Mouse (Mus musculus): ENCODE measurements around the gene Tmem219. TPM values are rescaled to one million over a fixed set of nuclear protein-coding genes. Genes with fewer than 3 reads are reported as not detected.
"Not testable (repeated sequence)": the region's sequence is repeated elsewhere in the genome, so short reads cannot be mapped to it uniquely, and the experiment has no call there.

Tmem219 gene
- polyA plus RNA-seq, 1 experiment from 2014 or later, result 36.1 TPM

DNA sequence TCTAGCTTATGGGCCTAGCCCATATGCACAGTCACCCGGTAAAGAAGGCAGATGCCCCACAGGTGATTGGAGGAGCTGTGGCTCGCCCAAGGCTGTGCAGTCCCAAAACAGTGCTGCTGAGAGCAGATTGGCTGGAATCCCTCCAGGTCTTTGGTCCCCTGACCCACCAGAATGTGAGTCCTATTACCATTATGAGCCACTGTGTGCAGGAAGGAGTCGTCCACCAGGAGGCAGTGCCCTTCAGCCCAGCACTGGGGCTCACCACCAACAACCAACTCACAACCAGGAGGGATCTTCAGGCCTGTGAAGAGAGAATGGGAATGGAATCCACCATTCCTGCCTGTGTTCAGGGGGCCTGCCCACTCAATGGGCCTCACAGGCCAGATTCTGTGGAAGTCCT, 23.8 kb upstream of the Tmem219 start:
- H3K4me3 ChIP-seq (ENCODE audit: inconsistent target), result no peak overlapping the region
- H3K27ac ChIP-seq, result no peak overlapping the region
- no peaks in the 10 kb centered on the region for H3K79me2 ChIP-seq (ENCODE audit: inconsistent target)
- 71% methylated on average over 3 of the region's 3 CpGs for WGBS (ENCODE audit: missing documents)
- H3K36me3 ChIP-seq (ENCODE audit: inconsistent target), result peaks cover 22% of the 10 kb centered on the region

DNA sequence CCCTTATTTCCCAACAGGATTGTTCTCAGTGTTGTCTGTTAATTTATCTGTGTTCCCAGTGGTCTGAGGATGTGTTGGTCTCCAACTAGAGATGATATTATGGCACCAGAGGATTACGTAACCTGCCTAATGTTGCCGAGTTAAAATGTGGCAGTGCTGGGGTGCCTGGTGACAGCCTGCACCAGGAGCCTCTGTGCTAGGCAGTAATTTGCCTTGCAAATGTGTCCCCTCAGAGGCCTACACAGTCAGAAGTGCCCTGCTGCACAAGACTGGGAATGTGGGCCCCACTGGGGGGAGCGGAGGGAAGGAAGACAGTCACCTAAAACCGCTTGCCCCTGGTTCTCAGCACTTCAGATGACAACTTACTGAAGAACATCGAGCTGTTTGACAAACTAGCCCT, 19.1 kb upstream of the Tmem219 start:
- peaks cover 22% of the 10 kb centered on the region for H3K36me3 ChIP-seq (ENCODE audit: inconsistent target)
- H3K4me3 ChIP-seq (ENCODE audit: inconsistent target), result no peak overlapping the region
- 82% methylated on average over 5 of the region's 5 CpGs for WGBS (ENCODE audit: missing documents)

DNA sequence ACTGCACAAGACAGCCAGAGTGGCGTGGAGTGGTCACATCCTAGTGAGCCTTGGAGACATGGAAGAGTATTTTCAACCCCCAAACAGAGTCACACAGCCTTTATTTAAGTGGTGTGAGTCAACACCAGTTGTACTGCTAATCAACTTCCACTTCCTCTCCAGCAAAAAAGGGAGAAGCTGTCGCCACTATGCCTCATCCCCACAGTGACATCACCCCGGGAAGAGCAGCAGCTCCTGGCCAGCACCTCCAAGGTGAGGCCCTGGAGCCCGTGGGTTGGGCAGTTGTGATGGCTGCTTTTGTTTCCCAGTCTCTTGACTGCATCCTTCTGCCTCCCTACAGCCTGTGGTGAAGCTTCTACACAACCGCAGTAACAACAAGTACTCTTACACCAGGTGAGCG, 18.5 kb upstream of the Tmem219 start:
- Histone ChIP-seq H3K27ac (peak overlapping the region; percentile 89), H3K4me3 (ENCODE audit: inconsistent target) (no peak overlapping the region), H3K36me3 (ENCODE audit: inconsistent target) (peaks cover 22% of the 10 kb centered on the region), H3K79me2 (ENCODE audit: inconsistent target) (no peaks in the 10 kb centered on the region)
- 56% methylated on average over 6 of the region's 6 CpGs for WGBS (ENCODE audit: missing documents)

More for the DNA sequence above, 19.1 kb upstream of the Tmem219 start:
- H3K79me2 ChIP-seq (ENCODE audit: inconsistent target), result no peaks in the 10 kb centered on the region
- 0 out of 2 replicates have a peak overlapping the region, but pooled peaks have one; percentile 2 for H3K27ac ChIP-seq

DNA sequence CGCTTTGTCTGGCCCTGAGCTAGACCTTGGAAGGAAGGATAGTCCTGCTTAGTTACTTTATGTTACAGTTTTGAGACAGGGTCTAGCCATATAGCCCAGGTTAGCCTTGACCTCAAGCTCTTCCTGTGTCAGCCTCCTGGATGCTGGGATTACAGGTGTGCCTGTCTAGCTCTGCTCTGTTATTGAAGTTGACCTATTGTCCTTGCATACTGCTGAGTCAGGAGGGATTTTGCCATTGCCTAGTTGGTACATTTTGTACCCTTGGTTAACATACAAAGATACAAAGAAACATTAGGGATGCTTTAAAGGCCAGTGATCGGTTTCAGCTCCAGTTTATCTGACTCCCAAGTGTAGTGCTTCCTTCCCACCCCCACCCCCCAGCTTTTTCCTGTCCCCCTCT, 9.9 kb upstream of the Tmem219 start:
- peaks cover 11% of the 10 kb centered on the region; the same call in 1 of the 2 replicates for H3K79me2 ChIP-seq (ENCODE audit: inconsistent target)
- peaks cover 28% of the 10 kb centered on the region for H3K36me3 ChIP-seq (ENCODE audit: inconsistent target)
- H3K4me3 ChIP-seq (ENCODE audit: inconsistent target), result no peak overlapping the region
- H3K27ac ChIP-seq, result no peak overlapping the region
- 96% methylated on average over 2 of the region's 2 CpGs for WGBS (ENCODE audit: missing documents)

DNA sequence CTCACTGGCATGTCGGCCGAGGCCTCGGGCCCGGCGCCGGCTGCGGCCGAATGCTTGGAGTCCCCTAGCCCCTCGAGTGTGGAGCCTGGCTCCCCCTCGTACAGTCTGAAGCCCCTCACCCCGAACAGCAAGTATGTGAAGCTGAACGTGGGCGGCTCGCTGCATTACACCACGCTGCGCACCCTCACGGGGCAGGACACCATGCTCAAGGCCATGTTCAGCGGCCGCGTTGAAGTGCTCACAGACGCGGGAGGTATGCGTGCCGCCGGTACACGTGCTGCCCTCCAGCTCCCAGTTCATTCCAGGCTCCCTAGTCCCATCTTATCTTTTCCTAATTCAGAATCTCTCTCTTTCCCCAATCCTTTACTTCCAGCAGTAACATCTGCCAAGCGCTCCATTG, 6.3 kb upstream of the Tmem219 start:
- Histone ChIP-seq H3K27ac (0 out of 2 replicates have a peak overlapping the region, but pooled peaks have one; percentile 10), H3K79me2 (ENCODE audit: inconsistent target) (peaks cover 11% of the 10 kb centered on the region; the same call in 1 of the 2 replicates), H3K4me3 (ENCODE audit: inconsistent target) (peak overlapping the region; percentile 68), H3K36me3 (ENCODE audit: inconsistent target) (peaks cover 28% of the 10 kb centered on the region)
- WGBS (ENCODE audit: missing documents), result 0% methylated on average over 26 of the region's 27 CpGs

DNA sequence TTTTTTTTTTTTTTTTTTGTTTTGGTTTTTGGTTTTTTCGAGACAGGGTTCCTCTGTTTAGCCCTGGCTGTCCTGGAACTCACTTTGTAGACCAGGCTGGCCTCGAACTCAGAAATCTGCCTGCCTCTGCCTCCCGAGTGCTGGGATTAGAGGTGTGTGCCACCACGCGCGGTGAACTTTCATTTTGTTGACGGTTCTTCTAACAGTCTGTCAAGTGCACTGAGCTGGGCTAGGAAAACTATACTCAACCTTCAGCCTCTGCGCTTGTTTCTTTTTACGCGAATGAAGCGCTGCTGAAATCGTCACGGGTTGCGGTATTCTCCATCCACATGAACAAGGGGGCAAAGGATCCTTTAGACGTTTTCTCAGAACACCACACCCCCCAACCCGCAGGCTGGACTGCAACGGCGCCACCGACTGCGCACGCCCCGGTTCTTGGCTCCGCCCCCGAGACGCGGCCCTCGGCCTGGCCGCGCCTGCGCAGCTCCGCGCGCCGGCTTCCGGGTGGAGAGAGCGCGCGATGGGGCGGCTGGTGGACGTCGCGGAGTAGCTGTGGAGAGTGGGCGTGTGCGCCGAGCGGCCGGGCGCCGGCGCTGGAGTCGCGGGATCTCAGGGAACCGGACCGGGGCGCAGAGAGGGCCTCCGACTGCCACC, 5.8 kb upstream of the Tmem219 start, which contains the start of gene Kctd13:
Kctd13 (plus strand) TSS at position 496 of the 654 bp plus-strand sequence.
- H3K27ac ChIP-seq, result peak within 1 kb of the TSS; percentile 27
- peak within 1 kb of the TSS; percentile 68 for H3K4me3 ChIP-seq (ENCODE audit: inconsistent target)
- H3K36me3 ChIP-seq (ENCODE audit: inconsistent target), result peaks cover 28% of the 10 kb centered on the region
- 2% methylated on average over 54 of the region's 56 CpGs for WGBS (ENCODE audit: missing documents)
- H3K79me2 ChIP-seq (ENCODE audit: inconsistent target), result peaks cover 11% of the 10 kb centered on the region; the same call in 1 of the 2 replicates

DNA sequence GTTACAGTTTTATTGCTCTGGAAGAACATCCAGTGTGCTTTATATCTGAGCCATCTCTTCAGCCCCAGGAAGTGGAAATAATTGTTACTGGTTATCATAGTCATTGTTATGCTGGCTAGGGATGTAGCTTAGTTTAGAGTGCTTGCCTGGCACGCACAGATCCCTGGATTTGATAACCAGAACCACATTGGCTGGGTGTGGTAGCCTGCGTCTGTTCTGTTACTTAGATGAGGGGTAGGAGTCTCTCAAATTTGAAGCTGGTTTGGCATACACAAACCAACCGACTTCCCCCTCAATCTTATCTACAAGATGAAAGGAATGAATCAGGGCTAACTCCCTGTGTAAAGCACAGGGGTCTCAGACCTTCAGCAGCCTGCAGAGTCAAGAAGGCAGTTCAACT, 3.6 kb upstream of the Tmem219 start:
- Histone ChIP-seq H3K27ac (no peak overlapping the region), H3K36me3 (ENCODE audit: inconsistent target) (peaks cover 7% of the 10 kb centered on the region), H3K4me3 (ENCODE audit: inconsistent target) (no peak overlapping the region), H3K79me2 (ENCODE audit: inconsistent target) (peaks cover 11% of the 10 kb centered on the region; the same call in 1 of the 2 replicates)
- 81% methylated on average over 3 of the region's 3 CpGs for WGBS (ENCODE audit: missing documents)

DNA sequence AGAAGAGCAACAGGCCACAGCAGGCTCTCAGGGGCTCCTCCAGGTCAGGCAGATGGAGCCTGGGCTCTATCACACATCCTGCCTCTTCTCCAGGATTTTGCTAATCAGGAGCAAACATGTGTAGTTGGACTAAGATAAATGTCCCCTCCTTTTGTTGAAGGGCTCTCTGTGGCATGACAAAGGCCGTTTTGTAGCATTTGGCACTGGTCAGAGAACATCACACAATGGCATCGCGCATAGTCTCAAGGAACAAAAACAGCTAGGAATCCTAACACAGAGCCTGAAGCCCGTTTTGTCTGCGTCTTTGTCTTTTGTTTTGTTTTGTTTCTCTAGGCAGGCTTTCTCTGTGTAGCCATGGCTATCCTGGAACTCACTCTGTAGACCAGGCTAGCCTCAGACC, 1.3 kb upstream of the Tmem219 start:
- 91% methylated on average over 5 of the region's 5 CpGs for WGBS (ENCODE audit: missing documents)
- Histone ChIP-seq H3K36me3 (ENCODE audit: inconsistent target) (no peaks in the 10 kb centered on the region), H3K27ac (no peak overlapping the region), H3K4me3 (ENCODE audit: inconsistent target) (no peak overlapping the region), H3K79me2 (ENCODE audit: inconsistent target) (peaks cover under 1% of the 10 kb centered on the region; the same call in 1 of the 2 replicates)

DNA sequence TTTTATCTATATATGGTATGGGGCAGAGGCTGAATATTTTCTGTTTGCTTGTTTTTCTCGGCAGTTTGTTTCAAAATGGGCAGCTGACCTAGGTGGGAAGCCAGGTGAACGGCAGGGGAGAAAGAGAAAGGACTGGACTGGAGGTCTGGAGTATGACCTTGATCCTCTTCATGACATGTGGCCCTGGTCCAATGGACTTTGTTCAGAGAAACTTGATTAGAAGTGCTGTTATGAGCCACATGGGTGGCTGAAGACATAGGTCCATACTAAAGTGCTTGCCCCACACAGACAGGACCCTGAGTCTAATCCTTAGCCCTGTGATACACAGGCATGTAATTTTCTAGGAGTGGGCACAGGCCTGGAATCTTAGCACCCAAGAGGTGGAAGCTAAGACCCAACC, 1.2 kb downstream of the Tmem219 start:
- H3K36me3 ChIP-seq (ENCODE audit: inconsistent target), result no peaks in the 10 kb centered on the region
- no peak overlapping the region for H3K27ac ChIP-seq
- no peak overlapping the region for H3K4me3 ChIP-seq (ENCODE audit: inconsistent target)
- 91% methylated on average over 2 of the region's 2 CpGs for WGBS (ENCODE audit: missing documents)
- H3K79me2 ChIP-seq (ENCODE audit: inconsistent target), result no peaks in the 10 kb centered on the region

DNA sequence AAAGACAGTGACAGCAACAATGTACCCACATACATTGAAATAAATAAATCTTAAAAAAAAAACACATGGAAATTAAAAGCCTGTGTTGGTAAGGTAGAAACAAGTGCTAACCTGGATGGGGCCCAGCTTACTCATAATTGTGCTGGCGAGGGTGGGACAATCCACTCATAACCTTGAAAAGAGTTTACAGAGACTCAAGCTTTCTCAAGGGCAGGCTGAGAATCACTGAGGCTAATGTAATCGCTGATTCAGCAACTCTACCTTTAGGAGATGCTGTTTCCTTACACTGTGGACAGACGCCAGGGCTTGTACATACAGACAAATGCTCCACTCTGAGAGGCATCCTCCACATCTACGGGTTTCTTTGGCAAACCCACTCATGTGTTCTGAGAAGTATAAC, 2.7 kb downstream of the Tmem219 start:
- H3K4me3 ChIP-seq (ENCODE audit: inconsistent target), result no peak overlapping the region
- WGBS (ENCODE audit: missing documents), result 95% methylated on average over 4 of the region's 4 CpGs
- H3K36me3 ChIP-seq (ENCODE audit: inconsistent target), result no peaks in the 10 kb centered on the region
- H3K79me2 ChIP-seq (ENCODE audit: inconsistent target), result no peaks in the 10 kb centered on the region
- H3K27ac ChIP-seq, result no peak overlapping the region

DNA sequence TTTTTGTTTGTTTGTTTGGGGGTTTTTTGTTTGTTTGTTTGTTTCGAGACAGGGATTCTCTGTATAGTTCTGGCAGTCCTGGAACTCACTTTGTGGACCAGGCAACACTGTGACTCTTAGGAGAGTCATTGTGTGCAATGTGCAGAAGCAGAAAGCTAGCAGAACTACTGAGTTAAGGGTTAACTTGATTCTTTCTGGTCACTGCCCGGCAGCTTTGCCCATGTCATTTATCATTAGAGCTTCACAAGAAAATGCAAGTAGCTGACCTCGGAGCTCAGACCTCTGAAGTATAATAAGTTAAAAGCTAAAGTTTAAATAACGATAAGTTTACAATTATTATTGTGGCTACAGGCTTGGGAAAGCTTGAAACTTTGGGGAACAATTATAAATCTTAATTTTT, 4.4 kb downstream of the Tmem219 start:
- not testable (repeated sequence) for H3K79me2 ChIP-seq (ENCODE audit: inconsistent target); H3K36me3 ChIP-seq (ENCODE audit: inconsistent target); H3K27ac ChIP-seq; H3K4me3 ChIP-seq (ENCODE audit: inconsistent target)
- 66% methylated on average over 4 of the region's 4 CpGs for WGBS (ENCODE audit: missing documents)

DNA sequence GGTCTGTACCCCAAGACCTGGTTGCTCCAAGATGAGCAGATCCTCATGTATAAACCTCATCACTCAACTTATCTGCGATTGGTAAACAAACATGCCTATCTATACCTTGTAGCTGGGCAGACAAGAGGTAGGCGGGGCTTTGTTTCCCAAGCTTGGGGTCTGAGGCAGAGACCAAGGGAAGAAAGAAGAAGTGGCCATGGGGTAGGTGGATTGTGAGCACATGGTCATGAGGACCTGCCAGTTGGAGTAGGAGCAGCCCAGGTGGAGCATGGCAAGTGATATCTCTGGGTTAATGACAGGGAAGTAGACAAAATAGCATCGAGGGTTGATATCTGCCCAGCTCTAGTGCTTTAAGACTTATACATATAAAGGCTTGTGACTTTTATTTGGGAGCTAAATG, 7.9 kb downstream of the Tmem219 start:
- 92% methylated on average over 3 of the region's 3 CpGs for WGBS (ENCODE audit: missing documents)
- Histone ChIP-seq H3K36me3 (ENCODE audit: inconsistent target) (no peaks in the 10 kb centered on the region), H3K27ac (no peak overlapping the region), H3K79me2 (ENCODE audit: inconsistent target) (no peaks in the 10 kb centered on the region), H3K4me3 (ENCODE audit: inconsistent target) (no peak overlapping the region)

DNA sequence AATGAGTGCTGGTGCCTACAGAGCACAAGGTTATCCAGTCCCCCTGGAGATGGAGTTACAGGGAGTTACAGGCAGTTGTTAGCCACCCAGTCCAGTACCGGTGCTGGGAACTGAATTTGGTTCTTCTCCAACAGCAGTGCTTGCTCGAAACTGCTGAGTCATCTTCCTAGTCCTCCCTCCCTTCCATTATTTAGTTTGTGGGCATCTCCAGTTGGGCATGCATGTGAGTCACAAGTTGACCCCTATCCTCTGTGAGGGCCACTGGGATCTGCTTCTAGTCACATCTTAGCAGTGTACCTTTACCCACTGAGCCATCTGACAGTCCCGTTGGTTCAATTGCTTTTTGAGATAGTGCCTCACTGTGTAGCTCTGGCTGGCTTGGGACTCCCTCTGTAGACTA, 17.1 kb downstream of the Tmem219 start:
- Histone ChIP-seq H3K27ac (no peak overlapping the region), H3K4me3 (ENCODE audit: inconsistent target) (no peak overlapping the region), H3K36me3 (ENCODE audit: inconsistent target) (no peaks in the 10 kb centered on the region), H3K79me2 (ENCODE audit: inconsistent target) (no peaks in the 10 kb centered on the region)
- WGBS (ENCODE audit: missing documents), result 46% methylated on average over 3 of the region's 3 CpGs

DNA sequence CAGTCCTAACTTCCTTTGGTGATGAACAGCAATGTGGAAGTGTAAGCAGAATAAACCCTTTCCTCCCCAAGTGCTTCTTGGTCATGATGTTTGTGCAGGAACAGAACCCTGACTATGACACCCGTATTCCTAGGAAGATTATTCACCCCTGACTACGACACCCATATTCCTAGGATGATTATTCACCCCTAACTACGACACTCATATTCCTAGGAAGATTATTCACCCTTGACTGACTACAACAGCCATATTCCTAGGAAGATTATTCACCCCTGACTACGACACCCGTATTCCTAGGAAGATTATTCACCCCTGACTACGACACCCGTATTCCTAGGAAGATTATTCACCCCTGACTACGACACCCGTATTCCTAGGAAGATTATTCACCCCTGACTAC, 22.9 kb downstream of the Tmem219 start:
- 98% methylated on average over 5 of the region's 9 CpGs for whole genome bisulfite sequencing (ENCODE audit: missing documents)
- H3K79me2 ChIP-seq (ENCODE audit: inconsistent target), result peaks cover 20% of the 10 kb centered on the region
- H3K4me3 ChIP-seq (ENCODE audit: inconsistent target); H3K27ac ChIP-seq; H3K36me3 ChIP-seq (ENCODE audit: inconsistent target): not testable (repeated sequence)

DNA sequence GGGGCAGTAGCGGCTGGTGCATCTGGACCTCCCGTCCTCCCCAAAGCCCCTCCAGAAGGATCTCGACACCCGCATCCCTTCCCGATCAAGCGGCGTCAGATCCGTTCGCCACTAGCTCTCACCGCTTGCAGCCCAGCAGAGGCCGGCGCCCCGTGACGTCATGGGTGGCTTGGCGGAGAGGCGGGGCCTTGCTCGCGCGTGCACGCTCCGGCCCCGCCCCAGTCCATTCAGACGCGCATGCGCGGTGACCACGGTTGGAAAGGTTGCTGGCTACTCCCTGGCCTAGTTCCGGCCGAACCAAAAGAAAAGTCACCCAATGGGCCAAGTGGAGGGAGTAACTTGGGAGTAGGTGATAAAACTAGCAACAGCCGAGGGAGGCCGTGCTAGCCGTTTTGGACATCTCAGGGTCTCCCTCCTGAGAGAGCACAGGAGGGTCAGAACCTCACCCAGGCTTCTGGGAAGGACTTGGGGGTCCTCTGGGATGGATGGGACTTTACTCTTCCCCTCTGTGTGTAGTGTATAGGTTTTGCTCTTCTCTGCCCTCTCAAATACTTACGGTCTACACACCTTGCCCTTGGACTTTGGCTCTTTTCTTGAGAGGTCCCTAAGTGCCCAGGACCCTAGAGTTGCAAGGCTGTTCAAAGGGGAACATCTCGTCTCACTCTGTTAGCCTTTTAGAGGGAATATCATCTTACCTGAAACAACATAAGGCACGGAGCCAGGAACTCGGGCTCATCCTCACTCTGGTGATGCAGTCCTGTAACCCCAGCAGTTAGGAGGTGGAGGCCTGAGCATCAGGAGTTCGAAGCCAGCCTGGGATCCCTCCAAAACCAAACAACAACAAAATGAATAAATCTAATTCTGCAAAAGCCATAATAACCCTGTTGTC, 24.4 kb downstream of the Tmem219 start:
- Histone ChIP-seq H3K79me2 (ENCODE audit: inconsistent target) (peaks cover 35% of the 10 kb centered on the region), H3K4me3 (ENCODE audit: inconsistent target) (peak overlapping the region; percentile 82), H3K36me3 (ENCODE audit: inconsistent target) (no peaks in the 10 kb centered on the region; the same call in 1 of the 2 replicates), H3K27ac (peak overlapping the region; percentile 98)
- WGBS (ENCODE audit: missing documents), result 14% methylated on average over 35 of the region's 37 CpGs

Measured in macrophage (primary cell).